Mouse (Mus musculus) lung, embryonic 14.5 days (tissue): Measurements from ENCODE around the gene Mgat5b. TPM values are rescaled to one million over a fixed set of nuclear protein-coding genes. Genes with fewer than 3 reads are reported as not detected.

ENCODE experiments used
- ATAC-seq: fragments of 200-750 bp; cut with Nextera tagmentation; 2 replicates; pipeline ENCODE4 v1.8.0; 2017; ENCODE audit warnings: mild to moderate bottlenecking, moderate TSS enrichment, moderate library complexity; ENCODE audit not compliant: insufficient read depth
- DNase-seq: peaks from one replicate; pipeline ENCODE4 v3.0.0-alpha.2; 2015
- H3K27ac ChIP-seq: fragments of 300-500 bp; sonication (generic); 2 replicates; pipeline ENCODE4 v1.5.1; 2014; ENCODE audit warnings: low read depth, mild to moderate bottlenecking, moderate library complexity
- H3K27me3 ChIP-seq: fragments of 300-500 bp; sonication (generic); 2 replicates; pipeline ENCODE4 v1.6.1; 2014; ENCODE audit warnings: low read length, control low read depth; ENCODE audit not compliant: insufficient read depth
- H3K36me3 ChIP-seq: fragments of 300-500 bp; sonication (generic); 2 replicates; pipeline ENCODE4 v1.6.1; 2014; ENCODE audit warnings: control low read depth; ENCODE audit not compliant: insufficient read depth
- H3K4me1 ChIP-seq: fragments of 300-500 bp; sonication (generic); 2 replicates; pipeline ENCODE4 v1.6.1; 2014; ENCODE audit warnings: antibody characterized with exemption, control low read depth; ENCODE audit not compliant: insufficient read depth
- H3K4me2 ChIP-seq: fragments of 300-500 bp; sonication (generic); 2 replicates; pipeline ENCODE4 v1.6.1; 2014; ENCODE audit warnings: mild to moderate bottlenecking
- H3K4me3 ChIP-seq: fragments of 300-500 bp; sonication (generic); 2 replicates; pipeline ENCODE4 v1.5.1; 2014; ENCODE audit warnings: low read depth, low read length
- H3K9ac ChIP-seq: fragments of 300-500 bp; sonication (generic); 2 replicates; pipeline ENCODE4 v1.6.1; 2014
- H3K9me3 ChIP-seq: fragments of 300-500 bp; sonication (generic); 2 replicates; pipeline ENCODE4 v1.6.1; 2016; ENCODE audit warnings: low read depth, low read length, control low read depth
- CTCF ChIP-seq: IDR thresholded peaks from 2 replicates; pipeline ENCODE4 v1.5.1; 2016; ENCODE audit warnings: antibody characterized with exemption, low read depth
- WGBS: fragments of 180-500 bp; shearing (Covaris S2); extraction: QIAGEN DNeasy Blood & Tissue Kit; methylation state at CpG from one replicate; pipeline ENCODE4 v1.1.7; 2014; 5-methylcytosine and 5-hydroxymethylcytosine counted together
- polyA plus RNA-seq: library from polyadenylated mRNA; unstranded; fragments of >200 nt; fragmentation: Nextera tagmentation; extraction: Ambion mirVana; gene quantifications from 2 replicates; pipeline ENCODE4 v1.2.1, GENCODE M21; 2014

Gene Mgat5b
- polyA plus RNA-seq, 1 experiment from 2014 or later, result 0.59 TPM

GRCm38 (mm10) chr11:117030018-117030417, 111.4 kb downstream of the Mgat5b start:
- H3K4me2 ChIP-seq, result no peak overlapping the region
- H3K27ac ChIP-seq, result no peak overlapping the region
- 10% methylated on average over 3 of the region's 3 CpGs for WGBS
- ATAC-seq (no peak), DNase-seq (no peak)
- no peaks in the 10 kb centered on the region for H3K4me1 ChIP-seq
- no peak overlapping the region for H3K9ac ChIP-seq
- H3K9me3 ChIP-seq, result no peaks in the 10 kb centered on the region
- no peak overlapping the region for H3K4me3 ChIP-seq
- no peaks in the 10 kb centered on the region for H3K36me3 ChIP-seq
- no peaks in the 10 kb centered on the region for H3K27me3 ChIP-seq
- no peak for TF ChIP-seq CTCF

- Histone ChIP-seq H3K27me3 (no peaks in the 10 kb centered on the region), H3K4me1 (no peaks in the 10 kb centered on the region), H3K4me2 (no peak overlapping the region), H3K9me3 (no peaks in the 10 kb centered on the region), H3K4me3 (no peak overlapping the region), H3K36me3 (no peaks in the 10 kb centered on the region), H3K9ac (peak overlapping the region; percentile 5; the same call in 1 of the 2 replicates), H3K27ac (no peak overlapping the region)
- ATAC-seq (no peak), DNase-seq (no peak)
- no peak for TF ChIP-seq CTCF
- WGBS, result 25% methylated on average over 8 of the region's 8 CpGs
Measured at GRCm38 (mm10) chr11:117030471-117031101, 111.9 kb downstream of the Mgat5b start.

DNA sequence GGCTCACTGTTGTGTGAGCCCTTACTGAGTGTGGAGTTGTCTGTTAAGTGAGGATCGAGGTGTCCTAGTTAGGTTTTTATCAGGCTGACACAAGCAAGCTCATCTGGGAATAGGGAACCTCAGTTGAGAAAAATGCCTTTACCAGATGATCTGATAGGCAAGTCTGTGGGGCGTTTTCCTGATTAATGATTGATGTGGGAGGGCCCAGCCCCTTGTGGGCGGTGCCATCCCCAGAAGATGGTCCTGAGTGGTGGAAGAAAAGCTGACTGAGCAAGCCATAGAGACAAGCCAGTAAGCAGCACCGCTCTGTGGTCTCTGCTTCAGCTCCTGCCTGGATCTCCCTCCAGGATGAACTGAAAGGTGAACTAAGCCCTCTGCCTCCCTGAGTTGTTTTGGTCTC, 112.6 kb downstream of the Mgat5b start:
- Histone ChIP-seq H3K9ac (peak overlapping the region; percentile 5; the same call in 1 of the 2 replicates), H3K4me2 (no peak overlapping the region), H3K27ac (no peak overlapping the region), H3K4me1 (no peaks in the 10 kb centered on the region), H3K27me3 (no peaks in the 10 kb centered on the region), H3K36me3 (no peaks in the 10 kb centered on the region), H3K9me3 (no peaks in the 10 kb centered on the region), H3K4me3 (no peak overlapping the region)
- ATAC-seq (0 out of 2 replicates have a peak, but pooled peaks have one; percentile 49), DNase-seq (peak; percentile 27)
- 20% methylated on average over 4 of the region's 4 CpGs for WGBS
- no peak for TF ChIP-seq CTCF

DNA sequence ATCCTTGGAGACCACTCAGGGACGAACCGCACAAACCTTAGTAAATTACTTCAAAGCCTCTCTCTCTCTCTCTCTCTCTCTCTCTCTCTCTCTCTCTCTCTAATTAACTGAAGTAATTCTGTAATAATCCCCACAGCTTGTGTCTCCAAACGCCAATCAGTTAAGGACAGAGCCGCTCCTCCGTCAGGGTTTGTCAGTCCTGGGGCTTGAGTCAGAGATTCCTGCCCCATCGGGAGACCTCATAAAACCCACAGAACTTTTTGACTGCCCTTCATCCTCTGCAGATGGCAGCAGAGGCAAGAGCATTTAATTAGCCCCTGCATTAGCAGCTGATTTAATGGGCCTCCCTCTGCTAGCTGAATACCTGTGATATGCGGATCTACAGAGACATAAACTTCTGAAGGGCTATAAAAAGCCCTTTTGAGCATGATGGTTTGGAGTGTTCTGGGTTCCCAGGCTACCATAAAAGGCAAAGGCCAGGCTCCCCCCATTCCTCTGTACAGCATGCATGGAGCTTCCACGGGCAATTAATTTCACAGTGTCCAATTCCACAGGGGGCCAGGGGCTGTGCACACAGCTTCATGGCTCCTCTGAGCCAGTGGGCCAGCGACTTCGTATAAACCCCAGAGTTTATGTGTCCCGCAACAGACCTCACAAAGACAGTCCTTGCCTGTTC, 117.1 kb downstream of the Mgat5b start:
- Histone ChIP-seq H3K9me3 (no peaks in the 10 kb centered on the region), H3K4me2 (no peak overlapping the region), H3K9ac (no peak overlapping the region), H3K36me3 (no peaks in the 10 kb centered on the region), H3K4me3 (no peak overlapping the region), H3K4me1 (peaks cover 5% of the 10 kb centered on the region; the same call in 1 of the 2 replicates), H3K27me3 (no peaks in the 10 kb centered on the region), H3K27ac (no peak overlapping the region)
- no peak for DNase-seq
- no peak for TF ChIP-seq CTCF
- no peak for ATAC-seq
- 63% methylated on average over 11 of the region's 11 CpGs for WGBS

Other genes starting within 250 kb of the Mgat5b start
- gene St6galnac1, start 143.4 kb upstream of the Mgat5b start, polyA plus RNA-seq, result not detected in 2 replicates
- gene Mxra7, start 90.8 kb upstream of the Mgat5b start, polyA plus RNA-seq, result 13.7 and 15.9 TPM in 2 replicates
- gene Mettl23, start 75.6 kb upstream of the Mgat5b start, polyA plus RNA-seq, result 58.3 and 62.2 TPM in 2 replicates
- 61.2 and 66.3 TPM in 2 replicates for gene Jmjd6, start 75.4 kb upstream of the Mgat5b start, polyA plus RNA-seq
- gene Mfsd11, start 66.4 kb upstream of the Mgat5b start, polyA plus RNA-seq, result 31.8 and 36.7 TPM in 2 replicates
- 1,038 and 1,045 TPM in 2 replicates for gene Srsf2, start 65.8 kb upstream of the Mgat5b start, polyA plus RNA-seq
- 44.3 and 46.2 TPM in 2 replicates for gene Sec14l1, start 196.3 kb downstream of the Mgat5b start, polyA plus RNA-seq